Mouse (Mus musculus) intestine, embryonic 14.5 days (tissue): ENCODE measurements around the gene Tvp23a. TPM values are rescaled to one million over a fixed set of nuclear protein-coding genes. Genes with fewer than 3 reads are reported as not detected.

Experiments used
- ATAC-seq: fragments of 200-750 bp; cut with Nextera tagmentation; replicated peaks from 2 replicates; pipeline ENCODE4 v1.8.0; 2017; ENCODE audit warnings: low read depth, moderate number of reproducible peaks, moderate TSS enrichment, moderate library complexity; ENCODE audit not compliant: low FRiP score, low TSS enrichment
- DNase-seq: peaks from one replicate; pipeline ENCODE4 v3.0.0-alpha.2; 2018; ENCODE audit warnings: low spot score
- H3K27ac ChIP-seq: fragments of 300-500 bp; sonication (generic); 2 replicates; pipeline ENCODE4 v1.5.1; 2014; ENCODE audit warnings: low read depth, mild to moderate bottlenecking, control low read depth
- H3K27me3 ChIP-seq: fragments of 300-500 bp; sonication (generic); replicated peaks from 2 replicates; pipeline ENCODE4 v1.6.1; 2014; ENCODE audit warnings: low read length, control low read depth; ENCODE audit not compliant: control insufficient read depth, insufficient read depth
- H3K36me3 ChIP-seq: fragments of 300-500 bp; sonication (generic); 2 replicates; pipeline ENCODE4 v1.6.1; 2014; ENCODE audit warnings: low read length, control low read depth; ENCODE audit not compliant: control insufficient read depth, insufficient read depth
- H3K4me1 ChIP-seq: fragments of 300-500 bp; sonication (generic); replicated peaks from 2 replicates; pipeline ENCODE4 v1.6.1; 2014; ENCODE audit warnings: low read length, control low read depth, mixed read lengths; ENCODE audit not compliant: control insufficient read depth, insufficient read depth
- H3K4me2 ChIP-seq: fragments of 300-500 bp; sonication (generic); 2 replicates; pipeline ENCODE4 v1.6.1; 2014; ENCODE audit warnings: low read length
- H3K4me3 ChIP-seq: fragments of 300-500 bp; sonication (generic); 2 replicates; pipeline ENCODE4 v1.5.1; 2014; ENCODE audit warnings: low read depth, low read length, control low read depth, mixed read lengths
- H3K9ac ChIP-seq: fragments of 300-500 bp; sonication (generic); 2 replicates; pipeline ENCODE4 v1.6.1; 2014; ENCODE audit warnings: mild to moderate bottlenecking, low read length
- H3K9me3 ChIP-seq: fragments of 300-500 bp; sonication (generic); 2 replicates; pipeline ENCODE4 v1.6.1; 2016; ENCODE audit warnings: low read length, control low read depth; ENCODE audit not compliant: control insufficient read depth
- WGBS: fragments of 180-500 bp; shearing (Covaris S2); extraction: QIAGEN DNeasy Blood & Tissue Kit; methylation state at CpG from one replicate; pipeline ENCODE4 v1.1.7; 2014; 5-methylcytosine and 5-hydroxymethylcytosine counted together
- polyA plus RNA-seq: library from polyadenylated mRNA; unstranded; fragments of >200 nt; fragmentation: Nextera tagmentation; extraction: Ambion mirVana; gene quantifications from 2 replicates; pipeline ENCODE4 v1.2.1, GENCODE M21; 2014

The Tvp23a gene
- polyA plus RNA-seq, 1 experiment from 2014 or later, result 11.4 TPM

DNA sequence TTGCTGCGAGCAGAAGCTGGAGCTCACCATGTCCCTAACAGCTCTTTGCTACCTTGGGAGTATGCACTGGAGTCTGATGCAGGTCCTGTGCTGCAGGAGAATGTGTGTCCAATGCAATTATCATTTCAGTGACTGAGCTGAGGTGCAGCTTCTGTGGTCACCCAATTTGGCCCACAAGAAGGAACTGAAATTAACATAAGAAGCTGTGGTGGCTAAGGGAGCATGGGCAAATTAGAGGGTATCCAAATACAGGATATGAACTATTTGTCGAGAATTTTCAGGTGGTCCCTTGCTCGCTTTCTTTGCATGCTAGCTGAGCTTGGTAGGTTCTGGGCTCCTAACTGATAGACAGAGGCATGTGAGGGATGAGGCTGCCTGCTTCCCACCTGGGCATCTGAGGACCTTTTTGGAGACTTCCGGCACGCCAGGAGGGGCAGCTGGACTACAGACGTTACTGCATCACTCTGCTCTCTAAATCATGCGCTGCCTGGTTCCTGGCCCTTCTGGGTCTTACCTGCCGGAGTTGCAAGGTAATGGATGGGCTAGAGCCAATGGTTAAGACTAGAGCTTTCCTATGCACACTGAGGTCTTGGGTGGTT, 40.8 kb upstream of the Tvp23a start:
- Histone ChIP-seq H3K36me3 (no peaks in the 10 kb centered on the region), H3K27me3 (0 out of 2 replicates have a peak, but pooled peaks cover 17% of the 10 kb centered on the region), H3K27ac (no peak overlapping the region), H3K4me3 (no peak overlapping the region), H3K9me3 (no peaks in the 10 kb centered on the region), H3K4me2 (no peak overlapping the region), H3K4me1 (no peaks in the 10 kb centered on the region), H3K9ac (no peak overlapping the region)
- no peak for ATAC-seq
- WGBS, result 83% methylated on average over 8 of the region's 8 CpGs
- DNase-seq, result no peak

GRCm38 (mm10) chr16:10486993-10487392, 39.8 kb upstream of the Tvp23a start:
- WGBS, result 73% methylated on average over 3 of the region's 3 CpGs
- Histone ChIP-seq H3K4me3 (no peak overlapping the region), H3K9ac (no peak overlapping the region), H3K36me3 (no peaks in the 10 kb centered on the region), H3K27ac (no peak overlapping the region), H3K4me2 (no peak overlapping the region), H3K27me3 (0 out of 2 replicates have a peak, but pooled peaks cover 17% of the 10 kb centered on the region), H3K9me3 (no peaks in the 10 kb centered on the region), H3K4me1 (no peaks in the 10 kb centered on the region)
- DNase-seq (no peak), ATAC-seq (no peak)

GRCm38 (mm10) chr16:10482343-10482742, 35.2 kb upstream of the Tvp23a start:
- no peaks in the 10 kb centered on the region for H3K9me3 ChIP-seq
- H3K27ac ChIP-seq, result no peak overlapping the region
- H3K4me3 ChIP-seq, result no peak overlapping the region
- no peak for ATAC-seq
- H3K9ac ChIP-seq, result no peak overlapping the region
- no peak for DNase-seq
- WGBS, result 58% methylated on average over 4 of the region's 4 CpGs
- H3K4me1 ChIP-seq, result no peaks in the 10 kb centered on the region
- H3K36me3 ChIP-seq, result no peaks in the 10 kb centered on the region
- H3K27me3 ChIP-seq, result no peaks in the 10 kb centered on the region
- H3K4me2 ChIP-seq, result no peak overlapping the region

- H3K4me3 ChIP-seq, result no peak within 1 kb of the TSS
- ATAC-seq (no peak), DNase-seq (no peak)
- 72% methylated on average over 5 of the region's 5 CpGs for WGBS
- H3K4me2 ChIP-seq, result no peak within 1 kb of the TSS
- H3K9me3 ChIP-seq, result no peaks in the 10 kb centered on the region
- H3K36me3 ChIP-seq, result no peaks in the 10 kb centered on the region
- no peak within 1 kb of the TSS for H3K27ac ChIP-seq
- H3K4me1 ChIP-seq, result no peaks in the 10 kb centered on the region
- H3K27me3 ChIP-seq, result no peaks in the 10 kb centered on the region
- no peak within 1 kb of the TSS for H3K9ac ChIP-seq
These were observed 32.7 kb upstream of the Tvp23a start, which contains the start of gene Ciita for GRCm38 (mm10) chr16:10479857-10480256. Ciita (plus strand) TSS chr16:10480059.

- no peak for ATAC-seq
- Histone ChIP-seq H3K4me3 (no peak overlapping the region), H3K27me3 (no peaks in the 10 kb centered on the region), H3K4me2 (no peak overlapping the region), H3K9ac (no peak overlapping the region), H3K36me3 (no peaks in the 10 kb centered on the region), H3K9me3 (no peaks in the 10 kb centered on the region), H3K27ac (no peak overlapping the region), H3K4me1 (no peaks in the 10 kb centered on the region)
- no peak for DNase-seq
- WGBS, result 63% methylated on average over 2 of the region's 2 CpGs
These were observed 28.8 kb upstream of the Tvp23a start for GRCm38 (mm10) chr16:10475919-10476318.

- Histone ChIP-seq H3K4me3 (no peak overlapping the region), H3K9me3 (no peaks in the 10 kb centered on the region), H3K27me3 (no peaks in the 10 kb centered on the region), H3K4me1 (no peaks in the 10 kb centered on the region), H3K4me2 (no peak overlapping the region), H3K9ac (no peak overlapping the region), H3K36me3 (no peaks in the 10 kb centered on the region), H3K27ac (no peak overlapping the region)
- WGBS, result 37% methylated on average over 3 of the region's 3 CpGs
- ATAC-seq (no peak), DNase-seq (no peak)
These were observed 27.8 kb upstream of the Tvp23a start for GRCm38 (mm10) chr16:10474956-10475355.

DNA sequence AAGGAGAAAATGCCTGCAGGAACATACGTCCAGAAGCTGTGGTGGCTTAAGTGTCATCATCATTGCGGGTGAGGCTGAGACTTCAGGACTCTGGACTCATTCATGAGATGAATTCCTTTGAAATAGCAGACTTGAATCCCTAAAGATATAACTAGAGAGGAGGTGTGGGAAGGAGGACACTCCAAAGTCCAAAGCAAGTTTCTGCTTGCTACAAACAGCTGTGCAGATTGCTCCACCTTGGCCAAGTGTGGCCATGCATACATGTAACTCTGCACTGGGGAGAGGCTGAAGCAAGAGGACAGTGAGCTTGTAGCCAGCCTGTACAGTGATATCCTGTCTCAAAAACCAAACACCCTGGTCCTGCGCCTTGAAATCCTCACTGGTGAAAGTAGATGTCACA, 24.8 kb upstream of the Tvp23a start:
- no peaks in the 10 kb centered on the region for H3K4me1 ChIP-seq
- no peaks in the 10 kb centered on the region for H3K9me3 ChIP-seq
- no peaks in the 10 kb centered on the region for H3K36me3 ChIP-seq
- H3K4me2 ChIP-seq, result no peak overlapping the region
- H3K4me3 ChIP-seq, result no peak overlapping the region
- no peak for DNase-seq
- H3K27ac ChIP-seq, result no peak overlapping the region
- H3K9ac ChIP-seq, result no peak overlapping the region
- no peaks in the 10 kb centered on the region for H3K27me3 ChIP-seq
- 92% methylated on average over 3 of the region's 3 CpGs for WGBS
- ATAC-seq, result no peak

- H3K9me3 ChIP-seq, result no peaks in the 10 kb centered on the region
- WGBS, result 71% methylated on average over 1 of the region's 1 CpGs
- H3K4me1 ChIP-seq, result no peaks in the 10 kb centered on the region
These were observed 21.0 kb upstream of the Tvp23a start for GRCm38 (mm10) chr16:10468201-10468600.

GRCm38 (mm10) chr16:10467391-10468107, 20.4 kb upstream of the Tvp23a start:
- DNase-seq, result no peak
- 35% methylated on average over 11 of the region's 11 CpGs for WGBS
- no peak overlapping the region for H3K9ac ChIP-seq

More at GRCm38 (mm10) chr16:10468201-10468600, 21.0 kb upstream of the Tvp23a start:
- H3K27me3 ChIP-seq, result no peaks in the 10 kb centered on the region
- no peak overlapping the region for H3K9ac ChIP-seq
- H3K4me3 ChIP-seq, result no peak overlapping the region
- ATAC-seq (no peak), DNase-seq (no peak)
- H3K27ac ChIP-seq, result no peak overlapping the region
- H3K36me3 ChIP-seq, result no peaks in the 10 kb centered on the region
- no peak overlapping the region for H3K4me2 ChIP-seq

More at GRCm38 (mm10) chr16:10467391-10468107, 20.4 kb upstream of the Tvp23a start:
- H3K27me3 ChIP-seq, result no peaks in the 10 kb centered on the region
- no peak for ATAC-seq
- H3K4me2 ChIP-seq, result no peak overlapping the region
- no peaks in the 10 kb centered on the region for H3K36me3 ChIP-seq
- no peaks in the 10 kb centered on the region for H3K9me3 ChIP-seq
- H3K27ac ChIP-seq, result no peak overlapping the region
- H3K4me3 ChIP-seq, result no peak overlapping the region
- H3K4me1 ChIP-seq, result no peaks in the 10 kb centered on the region
